Mouse (Mus musculus) forebrain, embryonic 16.5 days (tissue): ENCODE measurements around the gene Spag8. TPM values are rescaled to one million over a fixed set of nuclear protein-coding genes. Genes with fewer than 3 reads are reported as not detected.

Experiments used
- ATAC-seq: fragments of 200-750 bp; cut with Nextera tagmentation; 2 replicates; pipeline ENCODE4 v1.8.0; 2017; ENCODE audit warnings: mild to moderate bottlenecking, moderate library complexity
- H3K27ac ChIP-seq: fragments of 300-500 bp; sonication (generic); 2 replicates; pipeline ENCODE4 v1.5.1; 2014; ENCODE audit warnings: low read length, control low read depth
- H3K27me3 ChIP-seq: fragments of 300-500 bp; sonication (generic); replicated peaks from 2 replicates; pipeline ENCODE4 v1.6.1; 2014; ENCODE audit warnings: low read length; ENCODE audit not compliant: control insufficient read depth, insufficient read depth
- H3K36me3 ChIP-seq: fragments of 300-500 bp; sonication (generic); 2 replicates; pipeline ENCODE4 v1.6.1; 2014; ENCODE audit not compliant: control insufficient read depth, insufficient read depth
- H3K4me1 ChIP-seq: fragments of 300-500 bp; sonication (generic); replicated peaks from 2 replicates; pipeline ENCODE4 v1.6.1; 2014; ENCODE audit warnings: low read length; ENCODE audit not compliant: control insufficient read depth, insufficient read depth
- H3K4me2 ChIP-seq: fragments of 300-500 bp; sonication (generic); 2 replicates; pipeline ENCODE4 v1.6.1; 2014; ENCODE audit warnings: mild to moderate bottlenecking, low read length, control low read depth
- H3K4me3 ChIP-seq: fragments of 300-500 bp; sonication (generic); replicated peaks from 2 replicates; pipeline ENCODE4 v1.5.1; 2014; ENCODE audit warnings: mild to moderate bottlenecking, low read length, control low read depth
- H3K9ac ChIP-seq: fragments of 300-500 bp; sonication (generic); replicated peaks from 2 replicates; pipeline ENCODE4 v1.6.1; 2014; ENCODE audit warnings: low read depth, low read length, control low read depth
- H3K9me3 ChIP-seq: fragments of 300-500 bp; sonication (generic); 2 replicates; pipeline ENCODE4 v1.6.1; 2016; ENCODE audit warnings: low read length; ENCODE audit not compliant: control insufficient read depth
- WGBS: fragments of 180-500 bp; shearing (Covaris S2); extraction: QIAGEN DNeasy Blood & Tissue Kit; methylation state at CpG from one replicate; pipeline ENCODE4 v1.1.7; 2014; 5-methylcytosine and 5-hydroxymethylcytosine counted together
- microRNA-seq: library from miRNA; unstranded; fragments of <30 nt; microRNA quantifications from one replicate; pipeline ENCODE4, GENCODE M21; 2017
- polyA plus RNA-seq: library from polyadenylated mRNA; unstranded; fragments of >200 nt; fragmentation: Nextera tagmentation; extraction: Ambion mirVana; gene quantifications from 2 replicates; pipeline ENCODE4 v1.2.1, GENCODE M21; 2015

The Spag8 gene
- polyA plus RNA-seq, 1 experiment from 2014 or later: 5.2 TPM

DNA sequence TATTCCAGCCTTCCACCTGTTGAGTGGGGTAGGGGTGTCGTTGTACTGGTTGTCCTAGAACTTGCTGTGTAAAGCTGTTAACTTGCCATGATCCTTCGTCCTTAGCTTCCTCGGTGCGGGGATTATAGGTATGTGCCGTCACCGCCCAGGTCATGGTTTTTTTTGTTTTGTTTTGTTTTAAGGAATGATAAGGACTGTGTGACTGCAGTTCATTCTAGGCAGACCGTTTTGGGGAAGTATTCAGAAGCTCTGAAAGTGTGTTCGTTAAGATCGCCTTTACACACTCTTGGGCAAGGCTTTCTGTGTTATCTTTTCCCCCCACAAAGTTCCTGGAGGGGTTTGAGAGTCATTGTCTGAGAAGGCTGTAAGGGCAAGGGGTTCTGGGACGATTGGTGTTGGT lies 40.9 kb downstream of the Spag8 start:
- no peak for ATAC-seq
- no peak overlapping the region for H3K4me3 ChIP-seq

DNA sequence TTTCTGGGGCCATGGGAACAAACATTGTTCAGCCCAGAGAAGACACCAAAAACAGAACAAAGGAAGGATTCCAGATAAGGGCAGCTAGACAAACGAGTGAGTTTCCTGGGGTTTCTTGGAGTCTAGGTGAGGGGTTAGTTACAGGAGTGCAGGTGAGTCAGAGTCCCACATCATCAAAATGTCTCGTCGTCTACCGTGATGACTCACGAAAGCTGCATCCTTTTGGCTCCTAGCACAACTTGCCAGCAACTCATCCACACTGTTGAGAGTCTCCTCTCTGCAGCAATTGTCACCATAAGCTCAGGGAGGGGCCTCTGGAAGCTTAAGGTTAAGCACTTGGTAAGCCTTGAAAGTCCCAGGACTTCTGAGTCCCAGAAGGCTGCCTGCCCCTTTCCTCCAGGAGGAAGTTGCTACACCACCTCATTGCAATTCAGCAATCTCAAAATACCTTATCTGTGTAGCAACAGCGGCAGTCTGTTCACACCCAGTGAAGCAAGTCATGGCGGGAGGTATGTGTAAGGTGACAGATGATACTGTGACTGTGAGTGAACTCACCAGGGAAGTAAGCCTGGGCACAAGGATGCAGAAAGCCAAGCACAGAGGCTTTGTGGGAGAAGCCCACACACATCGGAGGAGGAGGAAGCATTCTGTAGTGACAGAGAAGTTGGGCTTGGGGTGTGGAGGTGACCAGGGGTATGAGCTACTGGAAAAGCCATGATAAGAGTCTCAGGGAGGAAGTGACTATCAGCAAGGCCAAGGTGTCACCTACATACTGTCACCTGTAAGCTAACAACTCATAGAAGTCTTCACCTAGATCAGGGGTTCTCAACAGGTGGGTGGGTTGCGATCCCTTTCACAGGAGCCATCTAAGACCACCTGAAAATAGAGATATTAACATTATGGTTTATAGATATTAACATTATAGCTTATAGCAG lies 48.4 kb downstream of the Spag8 start:
- no peak overlapping the region for H3K27ac ChIP-seq
- H3K9me3 ChIP-seq: no peaks in the 10 kb centered on the region
- H3K27me3 ChIP-seq: no peaks in the 10 kb centered on the region
- no peaks in the 10 kb centered on the region for H3K36me3 ChIP-seq
- 83% methylated on average over 9 of the region's 9 CpGs for WGBS
- no peak for ATAC-seq
- no peak overlapping the region for H3K9ac ChIP-seq
- H3K4me2 ChIP-seq: no peak overlapping the region
- H3K4me1 ChIP-seq: no peaks in the 10 kb centered on the region
- H3K4me3 ChIP-seq: no peak overlapping the region

More for the DNA sequence above, 40.9 kb downstream of the Spag8 start:
- no peaks in the 10 kb centered on the region for H3K4me1 ChIP-seq
- H3K27me3 ChIP-seq: no peaks in the 10 kb centered on the region
- H3K4me2 ChIP-seq: no peak overlapping the region
- WGBS: 65% methylated on average over 10 of the region's 10 CpGs
- no peak overlapping the region for H3K9ac ChIP-seq
- H3K27ac ChIP-seq: no peak overlapping the region
- no peaks in the 10 kb centered on the region for H3K36me3 ChIP-seq
- no peaks in the 10 kb centered on the region for H3K9me3 ChIP-seq

DNA sequence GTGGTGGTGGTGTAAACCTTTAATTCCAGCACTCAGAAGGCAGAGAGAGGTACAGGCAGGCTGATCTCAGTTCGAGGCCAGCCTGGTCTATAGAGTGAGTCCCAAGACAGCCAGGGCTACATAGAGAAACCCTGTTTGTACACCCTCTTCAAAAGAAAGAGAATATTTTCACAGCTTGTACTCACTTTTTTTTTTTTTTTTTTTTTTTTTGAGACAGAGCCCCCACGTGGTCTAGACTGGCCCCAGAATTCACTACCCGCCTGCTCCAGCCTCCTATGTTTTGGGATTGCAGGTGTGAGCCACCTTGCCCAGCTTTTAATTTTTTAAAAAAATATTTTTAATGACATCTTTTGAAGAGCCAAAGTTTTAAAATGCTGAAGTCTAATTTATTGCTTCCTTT lies 49.3 kb downstream of the Spag8 start:
- 86% methylated on average over 3 of the region's 3 CpGs for WGBS
- no peak overlapping the region for H3K4me3 ChIP-seq
- H3K9ac ChIP-seq: no peak overlapping the region
- ATAC-seq: no peak
- no peaks in the 10 kb centered on the region for H3K9me3 ChIP-seq
- H3K27me3 ChIP-seq: no peaks in the 10 kb centered on the region
- H3K4me1 ChIP-seq: no peaks in the 10 kb centered on the region
- no peak overlapping the region for H3K4me2 ChIP-seq
- no peak overlapping the region for H3K27ac ChIP-seq
- H3K36me3 ChIP-seq: no peaks in the 10 kb centered on the region

Small RNAs within 50 kb of the gene (microRNA-seq; reads per million reads assigned to microRNA genes)
- gene Gm25262: not detected

Other genes starting within 250 kb of the Spag8 start
- 0.47 and 0.68 TPM in 2 replicates for gene Fam166b, start 224.5 kb downstream of the Spag8 start, polyA plus RNA-seq
- 7.5 and 8.6 TPM in 2 replicates for gene Tesk1, start 211.7 kb downstream of the Spag8 start, polyA plus RNA-seq
- 3.6 and 6.5 TPM in 2 replicates for gene Cd72, start 199.0 kb downstream of the Spag8 start, polyA plus RNA-seq
- not detected in 2 replicates for gene Sit1, start 169.9 kb downstream of the Spag8 start, polyA plus RNA-seq
- gene Ccdc107, start 160.7 kb downstream of the Spag8 start, polyA plus RNA-seq: 62.0 and 63.1 TPM in 2 replicates
- 17.4 and 18.8 TPM in 2 replicates for gene Arhgef39, start 153.9 kb downstream of the Spag8 start, polyA plus RNA-seq
- gene Car9, start 146.6 kb downstream of the Spag8 start, polyA plus RNA-seq: 0.16 and 0.20 TPM in 2 replicates
- 10.5 and 13.2 TPM in 2 replicates for gene Tpm2, start 129.8 kb downstream of the Spag8 start, polyA plus RNA-seq
- 83.5 and 91.1 TPM in 2 replicates for gene Creb3, start 91.3 kb downstream of the Spag8 start, polyA plus RNA-seq
- 49.5 and 54.6 TPM in 2 replicates for gene Tln1, start 90.9 kb downstream of the Spag8 start, polyA plus RNA-seq
- 27.0 and 30.5 TPM in 2 replicates for gene Rgp1, start 74.9 kb downstream of the Spag8 start, polyA plus RNA-seq
- gene Gba2, start 74.7 kb downstream of the Spag8 start, polyA plus RNA-seq: 62.3 and 64.6 TPM in 2 replicates
- gene Msmp, start 69.1 kb downstream of the Spag8 start, polyA plus RNA-seq: 1.5 and 1.7 TPM in 2 replicates
- 13.3 and 15.0 TPM in 2 replicates for gene Npr2, start 21.7 kb downstream of the Spag8 start, polyA plus RNA-seq
- 61.1 and 66.3 TPM in 2 replicates for gene Hint2, start 2.9 kb upstream of the Spag8 start, polyA plus RNA-seq
- gene Tmem8b, start 15.4 kb upstream of the Spag8 start, polyA plus RNA-seq: 14.6 and 15.5 TPM in 2 replicates
- 1.3 and 1.5 TPM in 2 replicates for gene Fam221b, start 15.6 kb upstream of the Spag8 start, polyA plus RNA-seq
- not detected in 2 replicates for gene Olfr70, start 47.2 kb upstream of the Spag8 start, polyA plus RNA-seq
- gene Olfr71, start 56.7 kb upstream of the Spag8 start, polyA plus RNA-seq: 0.09 TPM in 1 of 2 replicates, not detected in the other
- gene Hrct1, start 73.6 kb upstream of the Spag8 start, polyA plus RNA-seq: 0.34 and 0.47 TPM in 2 replicates
- 0.10 and 0.16 TPM in 2 replicates for gene Spaar, start 76.4 kb upstream of the Spag8 start, polyA plus RNA-seq
- gene Olfr159, start 117.4 kb upstream of the Spag8 start, polyA plus RNA-seq: not detected in 2 replicates
- gene Olfr156, start 170.3 kb upstream of the Spag8 start, polyA plus RNA-seq: not detected in 2 replicates
- not detected in 2 replicates for gene Olfr157, start 186.6 kb upstream of the Spag8 start, polyA plus RNA-seq
- gene Olfr155, start 198.0 kb upstream of the Spag8 start, polyA plus RNA-seq: not detected in 2 replicates
- gene Reck, start 221.9 kb upstream of the Spag8 start, polyA plus RNA-seq: 4.8 and 5.1 TPM in 2 replicates